Mouse (Mus musculus): ENCODE data around the gene Mrc1. TPM values are rescaled to one million over a fixed set of nuclear protein-coding genes. Genes with fewer than 3 reads are reported as not detected.

Gene Mrc1
- polyA plus RNA-seq, 1 experiment = 0.07 TPM

DNA sequence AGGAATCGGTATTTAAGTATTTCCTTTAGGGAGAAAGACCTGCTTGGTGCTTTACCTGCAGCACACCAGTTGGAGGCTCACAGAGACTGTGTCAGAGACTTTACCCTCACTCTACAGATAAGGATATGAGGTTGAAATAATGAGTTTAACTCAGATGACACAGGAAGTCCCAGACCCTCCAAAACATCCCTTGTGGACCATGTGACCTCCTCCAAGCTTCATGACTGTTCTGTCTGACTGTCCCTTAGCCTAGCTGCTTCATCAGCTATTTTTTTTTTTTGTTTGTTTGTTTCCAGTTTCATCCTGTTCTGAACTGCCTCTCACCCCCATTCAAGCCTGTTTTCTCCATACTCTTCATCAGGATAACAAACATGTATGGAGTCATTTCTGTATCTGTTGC, 3.7 kb downstream of the Mrc1 start:
- TF ChIP-seq MAX (IDR thresholded peaks at IDR 0.05) (no peak), FOSL1 (IDR thresholded peaks at IDR 0.05; ENCODE audit: insufficient read depth, low read length, poor library complexity, severe bottlenecking) (no peak), CEBPB (IDR thresholded peaks at IDR 0.05; ENCODE audit: low read depth) (no peak), CTCF (IDR thresholded peaks at IDR 0.05; ENCODE audit: control insufficient read depth, insufficient read depth, insufficient read length) (no peak), USF1 (IDR thresholded peaks at IDR 0.05; ENCODE audit: low read depth) (no peak), MYOD1 (IDR thresholded peaks at IDR 0.05; ENCODE audit: control insufficient read depth, insufficient read length, low read depth) (no peak)
- Histone ChIP-seq H3K79me2 (ENCODE audit: control insufficient read depth, insufficient read depth) (no peaks in the 10 kb centered on the region), H3K36me3 (ENCODE audit: control insufficient read depth, insufficient read depth) (no peaks in the 10 kb centered on the region), H3K79me3 (ENCODE audit: low read depth) (no peaks in the 10 kb centered on the region), H3K4me3 (ENCODE audit: insufficient read depth, poor library complexity, severe bottlenecking) (no peak overlapping the region), H3K27me3 (ENCODE audit: control insufficient read depth, insufficient read depth, insufficient read length) (no peaks in the 10 kb centered on the region), H3ac (ENCODE audit: control insufficient read depth, insufficient read length, low read depth) (no peak overlapping the region)

DNA sequence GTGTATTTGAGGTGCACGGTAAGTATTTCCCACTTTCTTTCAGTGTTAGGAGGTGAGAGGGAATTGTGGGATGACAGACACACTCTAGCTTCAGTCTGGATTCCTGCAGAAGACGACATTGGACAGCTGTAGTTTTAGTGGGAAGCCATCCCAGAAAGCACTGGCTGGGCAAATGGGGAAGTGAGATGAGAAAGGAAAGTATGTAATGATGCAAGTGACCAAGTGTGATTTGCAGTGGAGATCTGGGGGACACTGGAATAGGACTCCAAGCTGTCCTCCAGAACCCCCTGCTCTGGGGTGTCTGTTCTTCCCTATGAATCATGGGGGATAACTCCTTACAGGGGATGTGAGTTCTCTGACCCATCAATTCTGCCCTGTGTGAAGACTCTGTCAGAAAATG, 4.8 kb downstream of the Mrc1 start:
- no peaks in the 10 kb centered on the region for H3K36me3 ChIP-seq (ENCODE audit: control insufficient read depth, insufficient read depth)
- no peak overlapping the region for H3ac ChIP-seq (ENCODE audit: control insufficient read depth, insufficient read length, low read depth)
- no peaks in the 10 kb centered on the region for H3K79me2 ChIP-seq (ENCODE audit: control insufficient read depth, insufficient read depth)
- H3K4me3 ChIP-seq (ENCODE audit: insufficient read depth, poor library complexity, severe bottlenecking) = no peak overlapping the region
- H3K79me3 ChIP-seq (ENCODE audit: low read depth) = no peaks in the 10 kb centered on the region
- TF ChIP-seq FOSL1 (IDR thresholded peaks at IDR 0.05; ENCODE audit: insufficient read depth, low read length, poor library complexity, severe bottlenecking) (no peak), CTCF (IDR thresholded peaks at IDR 0.05; ENCODE audit: control insufficient read depth, insufficient read depth, insufficient read length) (no peak), USF1 (IDR thresholded peaks at IDR 0.05; ENCODE audit: low read depth) (no peak), MYOG (IDR thresholded peaks at IDR 0.05; ENCODE audit: control insufficient read depth, extremely low read depth, insufficient read length) (no peak), MYOD1 (IDR thresholded peaks at IDR 0.05; ENCODE audit: control insufficient read depth, insufficient read length, low read depth) (no peak), MAX (IDR thresholded peaks at IDR 0.05) (no peak), CEBPB (IDR thresholded peaks at IDR 0.05; ENCODE audit: low read depth) (no peak)
- no peaks in the 10 kb centered on the region for H3K27me3 ChIP-seq (ENCODE audit: control insufficient read depth, insufficient read depth, insufficient read length)

DNA sequence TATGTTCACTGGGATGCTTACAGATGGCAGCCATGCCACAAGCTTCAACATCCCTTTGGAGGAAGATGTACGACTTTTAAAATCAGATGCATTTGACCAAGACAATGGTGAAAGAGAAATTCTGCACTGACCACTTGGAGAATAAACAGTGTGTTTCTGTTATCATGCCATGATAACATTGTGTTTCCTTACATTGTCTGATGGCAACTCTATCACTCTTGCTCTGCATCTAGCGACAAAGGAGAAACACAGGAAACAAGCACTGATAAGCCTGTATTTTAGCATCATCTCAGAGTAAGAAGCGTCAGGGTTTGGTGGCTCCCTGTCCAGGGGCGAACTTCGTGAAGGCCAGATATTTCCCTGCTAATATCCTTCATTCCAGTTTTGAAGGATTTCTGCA, 6.1 kb downstream of the Mrc1 start:
- Histone ChIP-seq H3K36me3 (ENCODE audit: control insufficient read depth, insufficient read depth) (no peaks in the 10 kb centered on the region), H3K27me3 (ENCODE audit: control insufficient read depth, insufficient read depth, insufficient read length) (no peaks in the 10 kb centered on the region), H3K79me3 (ENCODE audit: low read depth) (no peaks in the 10 kb centered on the region), H3K79me2 (ENCODE audit: control insufficient read depth, insufficient read depth) (no peaks in the 10 kb centered on the region), H3K4me3 (ENCODE audit: insufficient read depth, poor library complexity, severe bottlenecking) (no peak overlapping the region), H3ac (ENCODE audit: control insufficient read depth, insufficient read length, low read depth) (no peak overlapping the region)
- no peak for TF ChIP-seq MYOD1 (IDR thresholded peaks at IDR 0.05; ENCODE audit: control insufficient read depth, insufficient read length, low read depth)
- no peak for TF ChIP-seq MYOG (IDR thresholded peaks at IDR 0.05; ENCODE audit: control insufficient read depth, extremely low read depth, insufficient read length)
- no peak for TF ChIP-seq USF1 (IDR thresholded peaks at IDR 0.05; ENCODE audit: low read depth)
- no peak for TF ChIP-seq CEBPB (IDR thresholded peaks at IDR 0.05; ENCODE audit: low read depth)
- TF ChIP-seq CTCF (IDR thresholded peaks at IDR 0.05; ENCODE audit: control insufficient read depth, insufficient read depth, insufficient read length) = no peak
- TF ChIP-seq MAX (IDR thresholded peaks at IDR 0.05) = no peak

DNA sequence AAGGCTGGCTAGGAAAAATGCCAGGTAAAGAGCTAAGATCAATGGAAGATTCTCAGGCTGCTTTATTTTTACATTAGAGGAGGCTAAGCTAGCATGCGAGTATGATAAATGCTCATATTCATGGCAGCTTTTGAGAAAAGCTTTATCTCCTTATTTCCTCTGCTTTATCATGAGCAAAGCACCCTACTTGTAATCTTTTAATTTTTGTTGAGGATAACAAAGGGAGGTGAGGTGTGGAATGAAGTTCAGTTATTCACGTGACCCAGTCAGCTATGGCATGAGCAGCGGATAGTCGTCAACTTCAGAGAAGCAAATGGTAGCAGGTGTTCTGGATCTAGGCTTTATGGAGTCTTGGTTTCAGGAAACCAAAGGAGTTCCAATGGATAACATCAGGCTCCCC, 7.7 kb downstream of the Mrc1 start:
- no peak overlapping the region for H3ac ChIP-seq (ENCODE audit: control insufficient read depth, insufficient read length, low read depth)
- H3K79me2 ChIP-seq (ENCODE audit: control insufficient read depth, insufficient read depth) = no peaks in the 10 kb centered on the region
- no peaks in the 10 kb centered on the region for H3K36me3 ChIP-seq (ENCODE audit: control insufficient read depth, insufficient read depth)
- H3K27me3 ChIP-seq (ENCODE audit: control insufficient read depth, insufficient read depth, insufficient read length) = no peaks in the 10 kb centered on the region
- TF ChIP-seq MAX (IDR thresholded peaks at IDR 0.05) (no peak), USF1 (IDR thresholded peaks at IDR 0.05; ENCODE audit: low read depth) (no peak), MYOD1 (IDR thresholded peaks at IDR 0.05; ENCODE audit: control insufficient read depth, insufficient read length, low read depth) (no peak), FOSL1 (IDR thresholded peaks at IDR 0.05; ENCODE audit: insufficient read depth, low read length, poor library complexity, severe bottlenecking) (no peak), CEBPB (IDR thresholded peaks at IDR 0.05; ENCODE audit: low read depth) (no peak), MYOG (IDR thresholded peaks at IDR 0.05; ENCODE audit: control insufficient read depth, extremely low read depth, insufficient read length) (no peak), CTCF (IDR thresholded peaks at IDR 0.05; ENCODE audit: control insufficient read depth, insufficient read depth, insufficient read length) (no peak)
- H3K4me3 ChIP-seq (ENCODE audit: insufficient read depth, poor library complexity, severe bottlenecking) = no peak overlapping the region
- H3K79me3 ChIP-seq (ENCODE audit: low read depth) = no peaks in the 10 kb centered on the region

DNA sequence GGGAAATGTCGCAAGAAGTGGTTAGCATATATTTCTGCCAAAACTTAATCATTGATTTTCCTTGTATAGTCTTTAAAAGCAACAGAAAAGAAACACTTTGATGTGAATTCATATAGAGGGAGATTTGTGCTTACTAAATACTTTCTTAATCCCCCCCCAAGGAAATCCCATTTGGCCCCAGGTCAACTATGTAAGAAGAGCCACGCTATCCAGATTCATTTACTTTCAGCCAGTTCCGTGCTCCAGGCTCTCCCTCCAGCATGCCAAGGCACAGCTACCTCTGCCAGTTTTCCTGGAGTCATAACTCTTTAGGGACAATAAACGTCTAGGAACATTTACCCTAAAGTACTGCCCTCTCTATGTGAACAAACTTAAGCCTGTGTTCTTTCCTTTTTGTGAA, 8.5 kb downstream of the Mrc1 start:
- no peak for TF ChIP-seq MYOD1 (IDR thresholded peaks at IDR 0.05; ENCODE audit: control insufficient read depth, insufficient read length, low read depth)
- TF ChIP-seq MYOG (IDR thresholded peaks at IDR 0.05; ENCODE audit: control insufficient read depth, extremely low read depth, insufficient read length) = no peak
- TF ChIP-seq FOSL1 (IDR thresholded peaks at IDR 0.05; ENCODE audit: insufficient read depth, low read length, poor library complexity, severe bottlenecking) = no peak
- no peak for TF ChIP-seq CTCF (IDR thresholded peaks at IDR 0.05; ENCODE audit: control insufficient read depth, insufficient read depth, insufficient read length)
- no peak for TF ChIP-seq MAX (IDR thresholded peaks at IDR 0.05)
- TF ChIP-seq CEBPB (IDR thresholded peaks at IDR 0.05; ENCODE audit: low read depth) = no peak
- no peak for TF ChIP-seq USF1 (IDR thresholded peaks at IDR 0.05; ENCODE audit: low read depth)
- no peaks in the 10 kb centered on the region for H3K36me3 ChIP-seq (ENCODE audit: control insufficient read depth, insufficient read depth)
- H3K79me2 ChIP-seq (ENCODE audit: control insufficient read depth, insufficient read depth) = no peaks in the 10 kb centered on the region
- no peak overlapping the region for H3K4me3 ChIP-seq (ENCODE audit: insufficient read depth, poor library complexity, severe bottlenecking)
- no peaks in the 10 kb centered on the region for H3K27me3 ChIP-seq (ENCODE audit: control insufficient read depth, insufficient read depth, insufficient read length)
- no peak overlapping the region for H3ac ChIP-seq (ENCODE audit: control insufficient read depth, insufficient read length, low read depth)
- H3K79me3 ChIP-seq (ENCODE audit: low read depth) = no peaks in the 10 kb centered on the region

DNA sequence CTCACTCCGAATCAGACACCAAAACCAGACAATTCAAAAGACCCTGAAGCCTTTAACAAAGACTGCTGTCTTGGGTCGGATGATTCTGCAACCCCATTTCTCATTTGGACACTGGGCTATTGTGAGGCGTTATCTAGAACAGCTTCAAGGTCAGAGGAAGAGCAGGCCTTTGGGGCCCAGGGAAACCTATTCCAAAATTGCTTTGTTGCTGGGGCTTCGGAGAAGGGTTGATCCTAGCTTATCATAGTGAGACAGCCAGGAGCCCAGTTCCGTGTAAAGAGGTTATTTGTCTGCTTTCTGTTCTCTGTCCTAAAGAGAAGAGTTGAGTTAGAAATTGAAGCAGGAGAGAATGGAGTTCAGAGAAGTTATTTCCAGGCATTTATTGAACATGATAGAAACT, 10.0 kb downstream of the Mrc1 start:
- no peaks in the 10 kb centered on the region for H3K36me3 ChIP-seq (ENCODE audit: control insufficient read depth, insufficient read depth)
- no peak overlapping the region for H3K4me3 ChIP-seq (ENCODE audit: insufficient read depth, poor library complexity, severe bottlenecking)
- no peak overlapping the region for H3ac ChIP-seq (ENCODE audit: control insufficient read depth, insufficient read length, low read depth)
- no peak for TF ChIP-seq FOSL1 (IDR thresholded peaks at IDR 0.05; ENCODE audit: insufficient read depth, low read length, poor library complexity, severe bottlenecking)
- TF ChIP-seq CTCF (IDR thresholded peaks at IDR 0.05; ENCODE audit: control insufficient read depth, insufficient read depth, insufficient read length) = no peak
- TF ChIP-seq MYOD1 (IDR thresholded peaks at IDR 0.05; ENCODE audit: control insufficient read depth, insufficient read length, low read depth) = no peak
- TF ChIP-seq CEBPB (IDR thresholded peaks at IDR 0.05; ENCODE audit: low read depth) = no peak
- TF ChIP-seq USF1 (IDR thresholded peaks at IDR 0.05; ENCODE audit: low read depth) = no peak
- no peak for TF ChIP-seq MAX (IDR thresholded peaks at IDR 0.05)
- no peak for TF ChIP-seq MYOG (IDR thresholded peaks at IDR 0.05; ENCODE audit: control insufficient read depth, extremely low read depth, insufficient read length)
- no peaks in the 10 kb centered on the region for H3K79me3 ChIP-seq (ENCODE audit: low read depth)
- no peaks in the 10 kb centered on the region for H3K79me2 ChIP-seq (ENCODE audit: control insufficient read depth, insufficient read depth)
- no peaks in the 10 kb centered on the region for H3K27me3 ChIP-seq (ENCODE audit: control insufficient read depth, insufficient read depth, insufficient read length)
